Mouse (Mus musculus): Measurements from ENCODE around the gene Ccdc6.
A peak's percentile ranks its signal among the peaks of the same experiment; 100 is the strongest.

Gene Ccdc6

DNA sequence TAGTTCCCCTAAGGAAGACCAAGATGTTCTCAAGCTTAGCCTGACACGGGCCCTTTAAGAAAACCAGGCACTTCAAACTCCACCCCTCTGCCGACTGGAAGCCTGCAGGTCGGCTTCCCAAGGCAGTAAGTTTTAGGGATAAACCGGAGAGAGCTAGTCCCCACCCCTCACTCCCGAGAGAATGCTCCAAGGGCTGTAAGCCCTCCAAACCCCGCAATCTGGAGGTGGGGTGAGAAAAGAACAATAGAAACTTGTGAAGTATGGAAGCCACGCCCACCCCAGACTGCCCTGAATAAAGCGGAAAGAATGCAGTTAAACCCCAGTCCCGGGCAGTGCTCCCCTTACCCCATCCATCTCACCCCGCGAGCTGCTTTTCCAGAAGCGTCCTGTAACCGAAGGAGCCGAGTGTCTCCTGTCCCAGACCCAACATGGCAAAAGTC lies 1.9 kb upstream of the Ccdc6 start:
- peak; percentile 63 to 67 for DNase-seq

GRCm38 (mm10) chr10:70095506-70096270 lies 1.2 kb upstream of the Ccdc6 start:
- peak; percentile 11 to 23 for DNase-seq

DNA sequence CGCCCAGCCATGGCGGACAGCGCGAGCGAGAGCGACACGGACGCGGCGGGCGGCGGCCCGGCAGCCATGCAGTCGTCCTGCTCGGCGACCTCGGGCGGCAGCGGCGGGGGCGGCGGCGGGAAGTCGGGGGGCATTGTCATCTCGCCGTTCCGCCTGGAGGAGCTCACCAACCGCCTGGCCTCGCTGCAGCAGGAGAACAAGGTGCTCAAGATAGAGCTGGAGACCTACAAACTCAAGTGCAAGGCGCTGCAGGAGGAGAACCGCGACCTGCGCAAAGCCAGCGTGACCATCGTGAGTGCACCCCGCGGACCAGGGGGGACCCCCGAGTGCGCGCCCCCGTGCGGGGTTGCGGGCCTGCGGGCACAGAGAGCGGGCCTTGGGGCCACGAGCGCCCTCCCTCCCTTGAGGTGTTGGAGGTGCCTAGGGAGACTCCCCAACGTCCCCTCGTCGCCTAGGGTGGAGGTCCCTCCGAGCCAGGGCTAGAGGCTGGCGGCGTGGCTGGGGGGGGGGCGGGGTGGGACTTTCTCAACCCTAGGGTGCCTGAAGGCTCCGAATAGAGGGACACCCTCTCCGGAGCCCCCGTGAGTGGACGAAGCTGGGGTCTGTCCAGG lies 475 bp downstream of the Ccdc6 start:
- DNase-seq: peak in 1 of 2 experiments; percentile 19

DNA sequence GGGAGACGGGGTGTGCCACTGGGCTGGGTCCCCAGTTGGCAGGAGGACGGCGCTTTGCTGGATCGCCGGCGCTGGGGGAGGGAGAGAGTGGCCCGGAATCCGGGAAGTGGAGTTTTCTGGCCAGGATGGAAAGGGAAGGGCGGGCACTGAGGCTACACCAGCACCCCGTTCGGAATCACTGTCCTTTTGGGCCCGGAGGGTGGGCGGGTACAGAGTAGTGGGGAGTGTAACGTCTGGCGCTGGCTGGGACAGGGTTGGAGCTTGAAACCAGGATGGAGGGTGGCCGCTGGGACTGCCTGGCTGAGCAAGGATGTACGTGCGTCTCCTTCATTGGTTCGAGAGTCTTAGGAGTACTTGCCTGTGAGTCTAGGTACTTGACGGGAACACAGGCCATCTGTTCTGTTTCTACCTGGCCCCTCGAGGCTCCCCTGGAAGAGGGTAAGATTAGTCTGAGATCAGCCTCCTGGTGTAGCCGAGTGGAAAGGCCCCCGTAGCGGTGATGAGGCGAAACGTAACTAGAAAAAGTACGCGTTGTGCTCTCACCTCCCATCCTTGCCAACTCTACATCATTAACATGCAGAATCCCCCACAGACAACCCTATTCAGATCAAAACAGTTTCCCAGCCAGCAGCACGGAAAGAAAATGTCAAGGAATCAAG lies 1.1 kb downstream of the Ccdc6 start:
- peak in 1 of 2 experiments; percentile 39 for DNase-seq

DNA sequence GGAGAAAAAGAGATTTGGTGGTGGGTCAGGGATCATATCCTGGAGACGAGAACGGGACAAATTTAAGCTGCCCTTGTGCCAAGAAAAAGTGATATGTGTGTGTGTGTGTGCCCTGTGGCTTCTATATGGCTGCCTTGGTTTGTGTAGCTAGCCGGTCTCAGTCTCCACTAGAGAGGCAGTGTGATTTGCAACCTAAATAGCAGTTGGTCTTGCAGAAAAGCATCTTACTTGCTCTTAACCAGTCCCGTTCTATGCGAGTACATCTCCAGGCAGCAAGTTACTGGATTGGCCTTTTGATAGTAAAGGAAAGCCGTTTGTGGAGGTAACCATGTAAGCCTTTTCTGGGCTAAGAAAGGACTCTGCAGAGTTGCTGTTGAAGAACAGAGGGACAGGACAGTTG lies 1.7 kb downstream of the Ccdc6 start:
- no peak for DNase-seq

DNA sequence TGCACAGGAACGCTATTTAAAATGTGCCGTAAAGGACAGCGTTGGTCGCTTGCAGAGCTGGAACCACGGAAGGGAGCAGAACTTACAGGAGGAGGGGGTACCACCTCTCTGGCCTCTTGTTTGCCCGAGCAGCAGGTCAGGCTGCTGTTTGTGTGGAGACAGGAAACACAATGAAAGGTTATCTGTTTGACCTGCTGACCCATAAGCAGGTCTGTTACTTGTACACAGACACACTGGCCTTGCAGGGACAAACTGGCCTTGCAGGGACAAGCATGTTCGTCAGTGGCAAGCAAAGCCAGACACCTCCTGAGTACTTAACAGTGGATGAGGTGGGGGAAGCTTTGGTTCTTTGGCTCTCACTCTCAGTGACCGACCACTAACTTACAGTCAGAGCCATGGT lies 2.1 kb downstream of the Ccdc6 start:
- no peak for DNase-seq

DNA sequence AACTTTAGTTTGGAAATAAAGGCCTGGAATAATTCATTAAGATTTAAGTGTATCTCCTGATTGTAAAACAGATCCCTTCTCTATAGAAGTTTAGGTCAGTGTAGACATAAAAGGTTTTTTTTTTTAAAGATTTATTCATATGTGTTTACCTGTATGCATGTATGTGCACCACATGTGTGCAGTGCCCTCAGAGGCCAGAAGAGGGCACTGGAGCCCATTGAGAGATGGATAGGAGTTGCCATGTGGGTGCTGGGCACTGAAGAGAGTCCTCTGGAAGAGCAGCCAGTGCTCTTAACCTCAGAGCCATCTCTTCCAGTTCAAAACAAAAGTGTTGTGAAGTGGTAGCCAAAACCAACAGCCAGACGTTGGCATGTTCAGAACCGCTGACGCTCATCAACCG lies 5.2 kb downstream of the Ccdc6 start:
- DNase-seq: no peak

DNA sequence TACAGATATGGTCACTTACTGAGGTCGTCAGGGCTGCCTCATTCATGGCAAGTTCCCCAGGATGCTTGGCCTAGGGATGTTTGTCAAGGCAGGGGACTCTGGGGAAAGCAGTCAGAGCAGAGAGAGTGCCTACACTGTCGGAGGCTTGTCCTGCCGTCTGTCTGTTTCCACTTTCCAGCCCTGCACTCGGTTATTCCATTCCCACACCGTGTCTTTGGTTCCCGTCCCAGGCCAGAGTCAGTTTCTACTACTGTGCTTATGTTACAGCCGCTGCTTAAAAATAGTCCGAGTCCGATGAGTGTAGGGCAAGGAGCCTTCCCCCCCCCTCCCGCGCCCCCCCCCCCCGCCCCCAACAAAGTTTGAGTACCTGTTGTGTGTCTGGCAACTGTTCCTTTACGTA lies 11.1 kb downstream of the Ccdc6 start:
- no peak for DNase-seq

DNA sequence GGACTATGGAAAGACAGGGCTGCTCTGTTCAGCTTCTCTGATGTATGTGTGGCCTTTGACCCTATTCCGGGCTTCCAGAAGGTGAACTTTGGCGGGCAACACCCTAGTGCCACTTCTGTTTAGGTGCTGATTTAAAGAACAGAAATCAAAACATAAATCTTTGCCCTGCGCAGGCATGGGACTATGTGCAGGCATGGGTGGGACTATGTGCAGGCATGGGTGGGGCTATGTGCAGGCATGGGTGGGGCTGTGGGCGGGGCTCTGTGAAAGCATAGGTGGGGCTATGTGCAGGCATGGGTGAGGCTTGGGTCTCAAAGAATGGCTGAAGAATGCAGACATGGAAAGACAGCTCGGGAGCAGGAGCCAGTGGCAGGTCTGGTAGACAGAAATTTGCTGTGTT lies 13.1 kb downstream of the Ccdc6 start:
- no peak for DNase-seq

DNA sequence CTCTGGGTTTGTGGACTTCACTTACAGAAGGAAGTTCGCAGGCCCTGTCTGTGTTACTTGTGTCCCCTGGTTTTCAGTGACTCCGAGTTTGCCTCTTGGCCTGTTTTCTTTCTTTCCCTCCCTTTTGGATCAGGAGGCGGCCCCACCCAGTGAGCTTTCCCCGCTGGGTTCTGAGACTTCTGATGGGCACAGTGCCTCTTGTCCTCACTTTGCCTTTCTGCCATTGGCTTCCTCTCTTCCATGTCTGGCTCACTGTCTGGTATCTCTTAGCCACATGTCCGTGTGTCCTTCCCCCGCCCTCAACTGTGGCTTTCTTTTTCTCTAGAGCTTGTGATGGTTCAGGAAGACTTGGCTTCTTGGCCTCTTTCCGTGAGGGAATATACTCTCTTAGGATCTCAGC lies 13.9 kb downstream of the Ccdc6 start:
- DNase-seq: no peak

- no peak for DNase-seq
Measured at GRCm38 (mm10) chr10:70111643-70112042, 14.7 kb downstream of the Ccdc6 start.

DNA sequence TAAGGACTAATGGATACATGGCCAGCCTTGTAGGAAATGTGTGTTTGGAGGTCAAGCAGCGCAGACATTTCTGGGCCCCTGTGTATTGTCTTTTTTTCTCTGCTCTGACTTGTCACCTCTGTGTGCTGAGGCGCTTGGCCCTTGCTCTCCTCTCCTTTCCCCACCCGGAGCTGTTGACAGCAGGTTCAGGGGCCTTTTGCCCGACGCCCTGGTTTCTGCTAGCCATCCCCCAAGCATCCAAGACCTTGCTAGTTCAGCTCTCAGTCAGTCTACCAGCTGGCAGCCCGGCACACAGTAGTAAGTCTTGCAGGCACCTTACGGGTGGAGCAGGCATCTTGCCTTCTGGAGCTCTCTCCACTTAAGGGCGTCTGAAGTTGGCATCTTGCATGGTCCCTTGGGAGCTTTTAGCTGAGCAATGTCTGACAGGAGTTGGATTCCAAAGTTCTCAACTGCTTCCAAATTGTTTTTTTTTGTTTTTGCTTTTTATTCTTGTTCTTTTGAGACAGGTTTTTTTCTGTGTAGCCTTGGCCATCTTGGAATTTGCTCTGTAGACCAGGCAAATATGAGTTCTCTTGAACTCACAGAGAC lies 17.2 kb downstream of the Ccdc6 start:
- no peak for DNase-seq

DNA sequence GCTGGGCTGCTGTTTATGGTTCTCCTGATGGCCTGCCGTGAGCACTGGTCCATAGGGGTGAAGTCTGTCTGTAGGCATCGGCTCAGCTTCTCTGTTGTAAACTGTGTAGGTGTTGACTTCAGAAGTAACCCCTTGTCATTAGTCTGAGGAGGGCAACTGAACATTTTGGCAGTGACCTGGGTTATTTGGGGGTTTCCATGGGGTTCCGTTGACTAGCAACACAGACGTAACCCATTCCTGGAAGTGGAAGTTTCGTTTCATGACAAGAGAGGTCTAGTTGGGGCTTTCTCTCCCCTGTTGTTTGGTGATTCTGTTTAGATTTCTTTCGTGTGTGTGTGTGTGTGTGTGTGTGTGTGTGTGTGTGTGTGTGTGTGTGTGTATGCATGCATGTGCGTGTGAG lies 19.5 kb downstream of the Ccdc6 start:
- DNase-seq: no peak

GRCm38 (mm10) chr10:70119451-70119850 lies 22.5 kb downstream of the Ccdc6 start:
- no peak for DNase-seq

DNA sequence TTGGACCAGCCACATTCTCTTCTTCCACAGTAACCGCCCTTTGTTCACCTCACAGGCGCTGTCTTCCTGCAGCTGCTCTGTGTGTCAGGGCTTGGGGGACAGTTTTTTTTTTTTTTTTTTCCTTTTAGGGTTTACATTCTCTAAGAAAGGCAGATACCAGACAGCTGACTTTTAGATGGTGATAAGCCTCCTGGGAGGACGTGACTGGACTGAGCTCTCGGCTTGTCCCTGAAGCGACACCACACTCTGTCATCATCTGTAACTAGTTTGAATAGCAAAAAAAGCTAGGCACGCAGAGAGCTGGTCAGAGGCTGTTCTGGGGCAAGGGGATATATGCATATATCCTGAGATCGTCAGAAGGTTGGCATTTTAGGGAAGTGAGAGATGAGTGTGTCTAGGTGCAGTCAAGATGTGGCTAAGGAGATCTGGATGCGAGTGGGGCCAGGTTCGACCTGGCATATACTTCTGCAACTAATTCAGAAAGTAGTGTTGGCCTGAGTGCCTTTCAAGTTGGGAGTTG lies 23.0 kb downstream of the Ccdc6 start:
- no peak for DNase-seq

DNA sequence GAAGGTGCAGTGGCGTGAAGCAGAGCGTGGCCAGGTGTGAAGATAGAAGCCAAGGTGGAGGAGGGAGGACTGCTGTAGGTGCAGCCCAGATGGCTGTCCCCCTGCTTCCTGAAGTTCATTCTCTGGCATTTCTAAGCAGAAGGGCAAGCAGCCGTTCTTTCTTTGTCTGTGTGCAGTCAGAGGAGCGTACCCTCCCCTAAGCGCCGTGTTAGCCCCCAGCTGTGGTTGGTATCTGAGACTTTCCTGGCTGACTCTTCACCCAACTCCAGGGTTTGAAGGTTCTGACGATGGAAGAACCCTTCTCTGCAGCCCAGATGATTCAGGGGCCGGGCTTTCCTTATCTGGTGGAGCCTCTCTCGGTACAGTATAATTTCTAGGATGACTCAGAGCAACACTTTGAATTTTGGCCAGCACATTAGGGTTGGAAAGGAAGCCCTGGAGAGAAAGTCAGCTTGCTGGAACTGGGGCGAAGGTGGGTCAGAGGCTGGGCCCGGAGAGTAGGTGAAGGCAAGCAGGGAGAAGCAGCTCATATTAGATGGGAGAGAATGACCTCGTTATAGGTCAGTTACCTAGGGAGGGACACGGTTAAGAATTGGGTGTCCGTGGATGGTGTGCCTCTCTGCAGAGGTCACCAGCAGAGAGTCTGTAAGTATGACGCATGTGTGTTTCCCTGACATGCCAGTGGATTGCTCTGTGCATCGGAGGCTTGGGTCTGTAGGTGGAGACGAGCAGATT lies 23.9 kb downstream of the Ccdc6 start:
- DNase-seq: no peak

DNA sequence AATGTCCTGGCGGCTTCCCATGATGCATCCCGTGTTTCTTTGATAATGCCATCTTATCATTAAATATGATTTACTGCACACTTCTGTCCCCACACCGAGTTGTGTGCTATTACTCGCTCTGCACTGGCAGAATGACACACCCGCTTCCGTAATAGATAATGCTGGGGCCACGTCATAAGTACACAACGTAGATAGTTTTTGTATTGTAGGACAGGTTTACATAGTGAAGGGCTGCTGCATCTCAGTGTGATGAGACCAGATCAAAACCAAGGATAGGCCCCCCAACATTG lies 24.4 kb downstream of the Ccdc6 start:
- no peak for DNase-seq

- no peak for DNase-seq
Measured at GRCm38 (mm10) chr10:70123454-70123853, 26.5 kb downstream of the Ccdc6 start.

DNA sequence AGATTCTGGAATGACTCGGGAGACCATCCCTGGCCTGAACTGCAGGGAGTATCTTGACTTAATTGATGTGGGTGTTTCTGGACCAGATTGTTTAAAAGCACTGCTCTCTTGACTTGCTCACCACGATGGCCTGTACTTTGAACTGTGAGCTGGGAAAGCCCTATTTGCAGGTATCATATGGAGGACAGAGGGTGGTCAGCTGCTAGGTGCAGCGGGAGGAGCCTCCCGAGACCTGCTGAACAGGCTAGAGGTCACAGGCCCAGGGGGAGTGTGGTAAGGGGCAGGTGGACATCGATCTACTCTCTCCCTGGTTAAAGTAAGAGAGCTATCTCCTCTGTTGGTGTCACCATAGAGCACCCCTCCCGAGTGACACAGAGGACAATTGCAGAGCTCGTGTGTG lies 28.6 kb downstream of the Ccdc6 start:
- DNase-seq: no peak

DNA sequence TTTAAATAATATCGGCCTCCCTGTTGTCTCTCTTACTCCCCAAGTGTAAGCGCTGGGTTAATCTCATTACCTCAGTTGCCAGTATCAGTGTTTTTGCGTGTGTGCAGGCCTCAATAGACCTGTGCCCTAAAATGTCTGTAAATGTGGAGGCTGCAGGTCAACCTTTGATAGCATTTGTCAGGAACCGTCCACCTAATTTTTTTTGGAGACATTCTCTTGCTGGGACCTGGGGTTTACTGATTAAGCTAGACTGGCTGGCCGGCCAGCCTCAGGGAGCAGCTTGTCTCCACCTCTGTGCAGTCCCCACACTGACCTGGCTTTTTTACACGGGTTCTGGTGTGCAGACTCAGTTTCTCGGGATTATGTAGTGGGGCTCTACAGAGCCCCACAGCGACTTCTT lies 30.4 kb downstream of the Ccdc6 start:
- DNase-seq: peak in 1 of 2 experiments; percentile 23

- DNase-seq: no peak
Measured at GRCm38 (mm10) chr10:70128408-70128807, 31.5 kb downstream of the Ccdc6 start.

DNA sequence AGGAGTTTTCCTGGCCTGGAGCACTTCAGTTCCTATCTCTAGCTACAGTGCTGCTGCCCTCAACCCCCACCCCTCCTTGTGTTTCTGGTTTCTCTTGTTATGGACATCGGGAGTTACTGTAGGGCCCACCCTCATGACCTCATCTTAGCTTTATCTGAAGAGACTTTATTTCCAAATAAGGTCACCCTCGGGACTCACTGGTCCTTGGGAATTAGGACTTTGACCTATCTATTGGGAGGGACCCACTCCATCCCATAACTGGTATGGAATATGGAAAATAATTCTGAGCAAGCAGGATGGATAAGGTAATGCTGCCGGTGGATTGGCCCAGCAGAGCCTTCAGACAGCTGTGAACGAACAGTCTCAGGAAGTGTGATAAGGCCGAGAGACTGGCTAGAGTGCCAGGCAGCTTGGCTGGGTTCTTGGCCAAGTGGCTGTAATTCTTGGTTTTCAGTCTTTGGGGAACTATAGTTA lies 35.2 kb downstream of the Ccdc6 start:
- DNase-seq: no peak

DNA sequence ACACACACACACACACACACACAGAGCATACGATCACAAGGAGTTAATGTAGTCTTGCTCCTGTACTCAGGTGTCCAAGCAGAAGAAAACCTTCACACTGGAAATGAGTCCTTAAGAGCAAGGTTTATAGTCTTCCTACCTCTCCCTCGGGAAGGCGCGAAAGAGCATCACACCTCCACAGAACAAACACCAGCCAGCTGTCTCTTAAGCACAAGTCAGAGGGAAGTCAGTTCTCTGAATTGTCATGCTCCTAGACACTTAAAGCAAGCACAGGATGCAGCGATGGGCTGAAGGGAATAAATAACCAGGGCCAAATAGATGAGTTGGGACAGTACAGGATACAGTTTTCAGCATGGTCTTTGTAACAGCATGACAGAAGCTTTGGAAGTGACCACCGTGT lies 35.8 kb downstream of the Ccdc6 start:
- no peak for DNase-seq

Data from kidney, adult 8-10 months (tissue).